Mouse (Mus musculus) spleen, adult 12 weeks (tissue): Measurements from ENCODE around the gene Cwf19l1.

ENCODE experiments used
- DNase-seq: peaks from one replicate; pipeline ENCODE4 v3.0.0; 2022; ENCODE audit warnings: low spot score

Gene Cwf19l1

DNA sequence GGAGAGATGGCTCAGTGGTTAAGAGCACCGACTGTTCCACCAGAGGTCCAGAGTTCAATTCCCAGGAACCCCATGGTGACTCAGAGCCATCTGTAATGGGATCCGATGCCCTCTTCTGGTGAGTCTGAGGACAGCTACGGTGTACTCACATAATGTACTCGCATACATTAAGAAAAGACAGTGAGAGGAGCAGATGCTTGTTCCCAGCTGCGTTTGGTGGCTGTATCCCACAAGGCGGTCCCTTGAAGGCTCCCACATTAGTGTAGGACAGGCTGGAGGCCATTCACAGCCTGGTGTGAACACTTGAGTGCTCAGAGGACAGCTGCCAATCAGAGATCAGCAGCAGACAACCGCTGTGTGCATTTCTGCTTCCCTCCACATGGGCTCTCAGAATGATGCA lies 24.0 kb downstream of the Cwf19l1 start:
- no peak for DNase-seq

DNA sequence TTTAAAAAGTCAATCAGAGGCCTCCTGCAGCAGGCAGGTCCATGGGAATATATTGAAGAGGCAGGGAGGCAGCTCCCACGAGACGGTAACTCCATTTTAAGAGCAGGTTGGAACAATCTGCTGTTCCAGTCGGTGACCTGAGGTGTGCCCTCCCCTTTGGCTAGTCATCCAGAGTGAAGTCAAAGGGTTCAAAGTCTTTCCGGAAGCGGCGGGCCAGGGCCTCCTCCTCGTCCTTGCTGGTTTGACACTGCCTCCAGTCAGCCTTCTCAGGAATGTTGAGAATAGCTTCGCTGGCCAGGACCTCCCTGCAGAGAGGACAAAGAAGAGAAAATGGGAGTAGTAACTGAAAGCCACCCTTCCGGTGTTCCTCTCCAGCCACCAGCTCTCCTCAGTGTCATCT lies 25.3 kb downstream of the Cwf19l1 start:
- DNase-seq: no peak

DNA sequence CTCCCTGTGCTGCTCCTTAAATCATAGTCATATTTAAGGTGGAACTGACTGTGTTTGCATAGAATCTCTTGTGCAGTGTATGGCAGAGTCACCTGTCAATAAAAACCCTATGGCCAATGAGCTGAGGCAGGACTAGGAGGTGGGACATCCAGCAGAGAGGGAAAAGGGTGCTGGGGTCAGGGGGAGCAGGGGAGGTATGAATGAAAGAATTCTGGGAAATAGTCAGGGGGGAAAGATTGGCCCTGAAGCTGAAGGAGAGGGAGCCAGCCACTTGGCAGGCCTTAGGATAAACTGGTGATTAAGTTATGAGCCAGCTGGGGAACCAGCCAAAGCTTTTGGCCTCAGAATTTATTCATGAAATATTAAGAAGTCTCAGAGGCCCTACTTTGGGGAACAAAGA lies 26.7 kb downstream of the Cwf19l1 start:
- no peak for DNase-seq

DNA sequence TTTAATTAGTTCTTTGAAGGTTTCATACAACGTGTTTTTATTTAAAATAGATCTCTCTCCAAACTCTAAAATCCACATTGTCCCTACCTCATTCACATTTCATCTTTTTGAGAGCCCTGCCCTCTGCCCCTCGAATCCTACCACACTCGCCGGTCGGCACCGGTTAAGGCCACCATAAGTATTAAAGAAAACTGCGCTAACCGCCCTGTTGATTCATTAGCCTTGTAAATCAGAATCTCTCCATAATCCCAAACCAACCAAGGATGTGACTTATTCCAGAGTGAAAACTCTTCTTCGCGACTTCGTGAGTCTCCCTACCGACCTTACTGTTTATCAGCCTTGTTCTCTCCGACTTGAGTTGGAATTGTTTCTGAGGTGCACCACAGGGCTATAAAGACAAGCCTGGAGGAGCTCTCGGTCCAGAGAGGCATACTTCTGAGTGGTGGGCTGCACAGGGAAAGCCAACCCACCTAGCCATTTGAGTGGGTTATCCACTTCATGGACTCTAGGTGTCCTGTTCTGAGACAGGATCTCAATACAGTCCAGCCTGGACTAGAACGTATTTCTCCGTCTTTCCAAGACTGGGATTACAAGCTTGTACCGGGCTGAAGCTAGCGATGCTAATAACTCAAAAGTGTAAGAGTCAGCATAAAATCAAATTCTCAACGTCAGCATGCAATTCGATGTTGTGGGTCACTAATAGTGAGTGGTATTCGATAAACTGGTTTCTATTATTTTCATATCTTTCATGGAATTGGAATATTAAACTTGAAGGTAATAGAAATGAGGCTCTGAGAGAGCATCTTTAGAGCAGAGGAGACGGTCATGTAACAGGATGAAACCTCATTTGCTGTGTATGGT lies 27.8 kb downstream of the Cwf19l1 start:
- no peak for DNase-seq

DNA sequence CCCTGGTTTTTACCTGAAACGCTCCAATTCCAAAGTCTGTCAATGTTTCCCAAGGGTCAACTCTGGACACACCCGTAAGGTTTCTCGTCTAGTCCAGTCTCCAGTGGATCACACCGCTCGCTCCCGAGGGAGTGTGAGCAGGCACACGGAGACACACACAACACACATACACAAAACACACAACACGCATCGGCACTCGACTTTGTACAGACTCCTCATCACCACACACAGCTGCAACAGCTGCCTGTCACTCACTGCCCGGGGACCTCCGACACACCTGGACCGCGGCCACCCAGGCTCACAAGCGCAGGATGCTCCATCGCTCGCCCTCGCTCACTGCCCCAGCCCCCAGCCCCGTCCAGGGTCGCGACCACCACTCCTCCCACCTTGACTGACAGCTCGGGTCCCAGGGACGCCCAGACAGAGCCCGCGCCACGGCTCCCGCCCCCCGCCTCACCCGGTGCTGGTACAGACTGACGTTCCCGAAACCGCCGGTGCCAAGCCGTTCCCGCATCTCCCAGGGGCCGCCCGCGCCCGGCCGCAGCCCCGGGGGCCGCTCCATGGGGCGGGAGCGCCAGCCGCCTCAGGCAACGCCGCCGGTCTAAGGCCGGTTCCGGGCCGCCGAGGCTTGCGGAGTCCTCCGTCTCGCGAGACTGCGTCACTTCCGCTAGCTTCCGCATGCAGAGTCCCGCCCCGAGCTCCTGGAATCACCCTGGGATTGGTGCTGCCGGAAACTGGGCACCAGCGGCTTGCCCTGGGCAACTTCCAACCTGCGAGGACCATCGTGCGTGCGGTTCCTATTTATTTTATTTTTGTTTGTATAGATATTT lies 28.6 kb downstream of the Cwf19l1 start, which contains the start of gene Chuk:
Chuk (minus strand) TSS at position 650 of the 830 bp plus-strand sequence.
- DNase-seq: peak; percentile 94

DNA sequence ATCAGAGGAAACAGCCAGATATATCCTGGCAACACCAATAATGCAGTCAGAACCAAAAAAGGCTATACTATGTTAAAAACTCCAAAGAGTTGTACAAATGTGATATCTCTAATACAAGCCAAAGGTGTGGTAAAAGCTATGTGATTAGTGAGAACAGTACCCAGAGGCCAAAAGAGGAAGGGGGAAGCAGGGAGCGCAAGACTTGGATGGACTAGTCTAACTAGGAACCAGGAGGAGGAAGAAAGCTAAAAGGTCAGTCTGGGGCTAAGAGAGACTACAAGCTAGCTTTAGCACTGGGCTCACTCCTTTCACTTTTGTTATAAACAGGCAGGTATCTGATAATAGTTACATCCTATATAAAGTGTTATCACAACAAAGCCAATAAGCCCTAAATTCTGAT lies 31.3 kb downstream of the Cwf19l1 start:
- no peak for DNase-seq

DNA sequence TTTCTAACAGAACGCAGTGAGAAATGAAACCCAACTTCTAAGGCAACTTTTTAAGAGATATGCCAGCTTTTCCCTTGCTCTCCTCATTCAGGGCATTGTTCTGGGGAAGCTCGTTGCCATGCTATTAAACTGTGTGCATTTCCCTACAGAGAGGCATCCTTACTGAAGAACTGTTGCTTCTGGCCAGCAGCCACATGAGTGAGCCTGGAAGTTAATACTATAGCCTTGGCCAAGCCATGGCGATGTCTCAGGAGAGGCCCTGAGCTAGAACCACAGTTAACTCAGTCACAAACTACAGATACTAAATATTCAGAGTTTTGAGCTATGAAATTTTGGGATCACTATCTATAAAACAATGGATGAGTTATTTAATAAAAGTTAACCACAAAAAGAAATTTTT lies 32.7 kb downstream of the Cwf19l1 start:
- no peak for DNase-seq

DNA sequence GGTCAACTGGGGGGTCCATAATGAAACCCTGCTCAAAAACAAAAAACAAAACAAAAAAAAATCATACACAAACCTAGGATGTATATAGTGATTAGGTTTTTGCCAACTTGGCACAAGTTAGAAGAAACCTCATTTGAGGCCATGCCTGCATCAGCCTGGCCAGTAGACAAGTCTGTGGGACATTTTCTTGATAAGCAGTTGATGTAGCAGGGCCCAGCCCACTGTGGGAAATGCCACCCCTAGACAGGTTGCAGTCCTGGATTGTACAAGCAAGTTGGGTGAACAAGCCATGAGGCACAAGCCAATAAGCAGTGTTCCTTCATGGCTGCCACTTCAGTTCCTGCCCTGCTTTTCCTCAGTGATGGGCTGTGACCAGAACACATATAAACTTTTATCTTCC lies 34.8 kb downstream of the Cwf19l1 start:
- DNase-seq: no peak

DNA sequence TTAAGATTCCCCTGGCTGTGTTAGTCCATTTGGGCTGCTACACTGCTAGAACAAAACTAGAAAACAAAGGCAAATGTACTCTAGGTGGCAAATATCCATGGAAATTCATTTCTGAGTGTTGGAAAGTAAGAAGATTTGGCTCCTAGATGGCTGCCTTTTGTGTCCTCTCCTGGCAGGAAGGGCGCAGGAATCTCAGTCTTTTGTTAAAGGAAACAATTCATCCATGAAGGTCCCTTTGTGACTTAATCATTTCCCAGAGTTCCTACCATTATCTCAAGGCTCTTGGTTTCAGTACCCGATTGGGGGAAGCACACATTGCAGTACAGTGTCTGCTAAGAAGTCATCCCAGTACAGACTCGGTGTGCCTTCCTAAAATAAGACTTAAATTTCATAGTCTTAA lies 49.4 kb downstream of the Cwf19l1 start:
- no peak for DNase-seq

DNA sequence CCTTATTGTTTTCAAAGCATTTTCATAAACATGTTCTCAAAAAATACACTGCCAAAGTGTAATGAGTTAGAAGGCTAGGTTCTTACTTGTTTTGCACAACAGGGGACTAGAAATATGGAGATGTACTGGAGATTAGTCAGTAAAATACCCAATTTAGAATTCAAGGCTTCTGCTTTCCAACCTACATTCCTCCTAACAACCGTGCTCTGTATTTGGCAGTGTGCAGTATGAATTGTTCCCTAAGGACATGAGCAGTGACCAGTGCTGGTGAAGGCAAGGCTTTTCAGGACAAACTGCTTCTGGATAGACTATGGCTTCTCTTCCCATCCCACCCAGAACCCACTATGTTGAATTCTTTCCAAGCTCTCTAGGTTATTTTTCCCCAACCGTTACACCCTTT lies 54.8 kb downstream of the Cwf19l1 start:
- DNase-seq: no peak

DNA sequence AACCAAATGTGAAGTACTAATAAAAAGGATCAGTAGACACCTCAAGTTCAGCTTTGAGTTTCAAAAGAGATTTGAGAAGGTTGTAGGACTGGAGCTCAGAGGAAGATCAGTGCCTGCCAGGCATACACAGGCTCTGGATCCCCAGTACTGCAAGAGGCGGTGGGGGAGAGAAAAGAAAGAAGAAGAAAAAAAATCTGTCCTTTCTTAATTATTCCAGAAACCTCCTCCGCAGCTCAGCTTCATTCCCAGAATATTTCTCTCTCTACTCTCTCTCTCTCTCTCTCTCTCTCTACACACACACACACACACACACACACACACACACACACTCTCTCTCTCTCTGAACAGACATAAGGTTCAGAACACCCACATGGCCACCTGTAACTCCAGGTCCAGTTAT lies 55.7 kb downstream of the Cwf19l1 start:
- DNase-seq: no peak

DNA sequence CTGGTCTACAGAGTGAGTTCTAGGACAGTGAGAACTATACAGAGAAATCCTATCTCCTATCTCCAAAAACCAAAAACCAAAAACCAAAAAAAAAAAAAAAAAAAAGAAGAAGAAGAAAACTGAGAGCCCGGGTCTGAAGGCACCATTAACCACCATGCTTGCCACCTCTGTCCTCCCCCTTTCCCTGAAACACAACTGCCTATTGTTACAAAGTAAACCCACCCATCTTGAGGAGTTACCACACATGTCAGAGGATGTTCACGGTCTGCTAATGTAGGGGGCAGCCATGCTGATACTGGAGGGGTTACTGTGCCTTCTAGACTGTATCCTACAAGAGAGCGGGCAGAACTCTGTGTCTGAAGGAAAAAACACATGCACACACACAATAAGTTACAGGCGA lies 58.7 kb downstream of the Cwf19l1 start:
- DNase-seq: no peak

DNA sequence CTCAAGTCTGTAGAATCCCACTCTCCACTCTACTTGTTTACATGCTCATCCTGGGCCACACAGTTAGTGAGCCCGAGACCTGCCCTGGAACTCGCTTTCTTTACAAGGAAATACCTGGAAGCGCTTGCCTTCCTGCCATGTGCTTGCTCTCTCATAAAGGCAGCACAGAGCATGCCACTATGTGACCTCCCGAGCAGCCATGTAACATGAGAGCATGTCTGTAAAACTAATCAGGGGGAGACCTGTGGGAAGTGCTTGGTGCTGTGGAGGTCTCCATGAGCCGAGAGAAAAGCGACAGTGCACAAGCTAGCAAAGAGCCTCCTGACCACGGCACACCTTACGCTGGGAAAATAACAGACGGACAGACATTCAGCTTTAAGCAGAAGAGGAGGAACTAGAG lies 59.2 kb downstream of the Cwf19l1 start:
- DNase-seq: no peak

DNA sequence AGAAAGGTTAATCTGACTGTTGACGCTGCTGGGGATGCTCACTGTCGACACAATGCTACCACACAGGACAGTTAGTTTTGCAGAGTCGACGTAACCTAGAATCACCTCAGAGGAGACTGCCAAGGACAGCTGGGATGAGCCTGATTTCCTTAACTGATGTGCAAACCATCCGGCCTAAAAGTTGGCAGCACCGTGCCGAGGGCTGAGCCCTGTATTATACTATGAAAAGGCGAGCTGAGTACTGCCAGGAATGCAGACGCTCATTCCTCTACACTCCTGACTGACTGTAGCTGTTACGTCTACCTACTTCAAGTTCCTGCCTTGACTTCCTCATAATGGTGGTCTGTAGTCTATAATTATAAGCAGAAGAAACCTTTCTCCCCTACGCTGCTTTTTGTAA lies 60.7 kb downstream of the Cwf19l1 start:
- no peak for DNase-seq

DNA sequence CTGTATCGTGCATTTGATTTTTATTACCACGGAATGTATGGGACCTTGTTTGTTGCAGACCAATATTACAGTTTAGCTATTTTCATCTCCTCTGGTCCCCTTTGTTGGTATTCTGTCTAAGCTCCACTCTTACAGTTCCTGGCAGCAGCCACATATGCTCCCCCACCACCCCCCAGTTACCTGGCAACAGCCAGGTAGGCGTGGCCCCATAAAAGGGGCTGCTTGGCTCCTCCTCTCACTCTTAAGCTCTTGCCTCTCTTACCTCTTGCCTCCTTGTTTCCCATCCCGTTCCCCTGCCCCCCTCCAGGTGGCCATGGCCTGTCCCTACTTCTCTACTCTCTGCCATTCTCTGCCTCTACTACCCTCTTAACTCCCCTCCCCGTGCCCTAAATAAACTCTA lies 64.5 kb downstream of the Cwf19l1 start:
- no peak for DNase-seq

DNA sequence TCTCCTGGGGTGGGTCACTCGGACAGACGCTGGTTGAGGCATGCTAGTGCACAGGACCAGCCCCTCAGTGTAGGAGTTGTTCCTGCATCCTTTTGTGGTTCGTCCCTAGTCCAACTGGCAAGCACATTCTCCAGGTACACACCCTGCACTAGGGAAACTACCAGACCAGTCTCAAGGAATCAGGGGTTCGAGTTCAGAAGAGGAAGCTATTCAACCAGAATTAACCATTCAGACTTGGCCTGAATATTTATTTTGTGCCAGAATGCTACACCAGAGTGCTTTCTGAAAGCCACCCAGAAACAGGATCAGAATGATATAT lies 65.8 kb downstream of the Cwf19l1 start:
- DNase-seq: no peak

DNA sequence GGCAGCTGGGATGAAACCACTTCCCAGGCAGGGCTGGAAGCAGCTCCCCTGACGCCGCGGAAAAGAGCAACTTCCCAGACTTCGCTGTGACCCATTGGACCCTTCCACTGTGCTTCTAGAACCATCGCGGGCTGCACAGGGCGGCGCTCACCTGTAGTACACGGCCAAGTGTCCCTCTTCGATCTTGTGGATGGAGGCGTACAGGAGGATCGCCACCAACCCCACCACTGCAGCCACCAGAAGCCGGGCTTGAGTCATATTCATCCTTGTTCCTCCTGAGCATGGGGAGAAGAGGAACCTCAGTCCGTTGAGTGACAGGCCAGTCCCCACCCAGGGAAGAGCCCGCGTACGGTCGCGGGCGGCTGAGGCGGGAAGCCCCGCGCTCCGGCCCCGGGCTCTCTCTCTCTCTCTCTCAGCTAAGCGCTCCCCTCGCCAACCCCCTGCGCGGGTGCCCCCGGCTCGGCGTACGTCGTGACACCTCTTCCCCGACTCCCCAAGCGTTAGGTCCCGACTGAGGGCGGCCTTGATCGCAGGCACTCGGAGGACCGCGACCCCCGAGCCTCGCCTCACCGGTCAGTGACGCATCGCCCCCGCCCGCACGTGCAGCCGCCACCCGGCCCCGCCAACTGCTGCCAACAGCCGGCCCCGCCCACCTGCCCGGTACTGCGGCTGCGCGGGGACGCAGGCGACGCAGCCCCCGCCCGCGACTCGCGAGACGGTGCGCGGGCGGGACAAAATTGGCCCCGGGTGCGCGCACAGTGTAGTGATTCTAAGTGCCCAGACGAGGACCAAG lies 66.4 kb downstream of the Cwf19l1 start, which contains the start of gene Erlin1:
Erlin1 (minus strand) TSS at position 665 of the 793 bp plus-strand sequence.
- peak; percentile 74 for DNase-seq

DNA sequence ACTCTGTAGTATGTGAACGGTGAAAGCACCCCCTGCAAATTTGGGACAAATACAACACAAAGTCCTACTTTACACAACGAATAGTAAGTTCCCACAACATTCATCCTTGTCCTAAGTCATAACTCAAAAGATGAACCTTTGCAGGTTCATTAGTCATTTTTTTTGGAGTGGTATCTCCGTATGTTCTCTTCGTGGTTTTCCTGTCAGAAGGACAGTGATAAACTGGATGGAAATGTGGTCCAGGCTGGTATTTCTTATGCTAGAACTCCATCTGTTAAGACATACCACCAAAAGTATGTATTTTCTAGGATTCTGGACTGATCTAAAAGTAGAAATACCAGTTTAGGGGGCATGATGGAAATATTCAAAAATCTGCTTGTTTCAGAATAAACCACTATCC lies 67.4 kb downstream of the Cwf19l1 start:
- no peak for DNase-seq

DNA sequence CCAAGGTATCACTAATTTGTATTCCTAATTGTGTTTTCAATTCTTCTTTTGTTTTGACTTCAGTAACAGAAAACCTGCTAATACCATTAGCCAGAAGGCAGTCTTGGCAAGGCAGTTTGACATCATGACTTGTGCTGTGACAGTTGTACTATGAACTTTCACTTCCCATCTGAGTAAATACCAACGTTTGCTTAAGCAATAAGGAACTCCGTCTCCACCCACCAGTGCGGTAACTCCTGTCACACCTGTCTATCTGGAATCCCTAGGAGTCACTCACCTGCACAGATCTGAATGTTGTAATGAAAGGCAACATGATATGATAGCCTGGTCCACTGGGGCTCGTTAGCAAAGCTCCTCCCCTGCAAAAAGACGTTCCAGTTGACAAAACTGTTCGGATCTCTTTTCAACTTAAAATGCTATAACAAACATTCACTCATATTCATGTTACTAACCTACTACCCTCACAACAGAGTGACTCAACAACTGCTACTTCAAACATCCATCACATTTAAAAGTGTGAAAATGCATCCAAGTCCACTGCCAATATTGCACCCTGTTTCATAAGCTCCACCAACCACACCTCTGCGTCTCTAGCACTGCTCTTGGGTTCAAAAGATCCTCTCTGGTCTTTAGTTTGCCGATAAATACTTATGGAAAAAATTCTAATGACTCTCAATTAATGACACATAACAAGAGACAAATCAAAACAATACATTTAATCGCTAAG lies 68.2 kb downstream of the Cwf19l1 start:
- DNase-seq: no peak

DNA sequence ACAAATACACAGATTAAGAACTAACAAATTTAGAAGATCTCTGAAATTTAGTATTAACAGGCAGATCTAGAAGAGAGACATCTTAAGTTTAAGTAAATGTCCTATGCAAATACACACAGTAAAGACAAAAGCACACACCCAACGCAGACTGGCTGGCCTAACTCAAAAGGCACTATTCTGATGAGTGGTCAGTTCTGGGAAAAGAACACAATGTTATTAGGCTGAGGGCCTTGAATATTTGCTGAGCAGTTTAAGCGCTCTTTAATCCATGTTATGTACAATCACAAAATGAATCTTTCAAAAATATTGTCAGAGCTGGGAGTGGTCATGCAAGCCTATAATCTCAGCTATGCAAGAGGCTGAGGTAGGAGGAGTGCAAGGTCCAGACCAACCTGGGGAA lies 70.9 kb downstream of the Cwf19l1 start:
- DNase-seq: no peak

DNA sequence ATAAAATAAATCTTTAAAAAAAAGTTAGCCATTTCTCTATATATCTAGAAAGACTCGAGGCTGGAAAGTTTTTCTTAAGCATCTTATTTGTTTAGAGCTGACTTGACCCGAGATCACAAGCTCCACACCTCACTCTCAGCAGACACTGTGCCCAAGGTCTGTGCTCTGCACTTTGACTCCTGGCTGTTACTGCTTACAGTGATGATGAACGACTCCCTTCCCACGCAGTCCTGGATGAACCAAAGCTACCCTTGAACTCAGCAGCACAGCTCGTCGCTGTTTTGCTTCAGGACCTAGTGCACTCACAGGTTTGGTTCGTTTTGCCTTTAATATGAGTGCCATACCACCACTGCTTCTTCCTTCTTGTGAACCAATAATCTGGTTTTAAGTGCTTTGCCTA lies 71.9 kb downstream of the Cwf19l1 start:
- DNase-seq: no peak

DNA sequence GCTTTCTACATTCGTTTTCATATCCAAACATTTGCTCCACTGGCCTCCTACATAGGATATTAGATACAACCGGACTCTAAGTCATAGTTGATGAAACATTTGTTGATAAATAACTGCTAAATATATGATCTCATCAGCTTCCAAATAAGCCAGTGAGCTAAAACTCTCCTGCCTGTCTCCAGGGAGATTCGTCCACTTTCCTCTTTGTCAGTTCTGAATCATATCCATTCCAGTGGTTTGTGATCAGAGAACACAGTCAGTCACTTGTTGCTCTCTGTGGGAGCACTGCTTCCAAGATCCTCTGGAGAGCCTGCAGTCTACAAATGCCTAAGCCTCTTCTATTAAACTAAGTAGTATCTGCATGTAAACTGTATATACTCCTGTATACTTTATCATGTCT lies 75.5 kb downstream of the Cwf19l1 start:
- no peak for DNase-seq
